In the genomic region with DNA sequence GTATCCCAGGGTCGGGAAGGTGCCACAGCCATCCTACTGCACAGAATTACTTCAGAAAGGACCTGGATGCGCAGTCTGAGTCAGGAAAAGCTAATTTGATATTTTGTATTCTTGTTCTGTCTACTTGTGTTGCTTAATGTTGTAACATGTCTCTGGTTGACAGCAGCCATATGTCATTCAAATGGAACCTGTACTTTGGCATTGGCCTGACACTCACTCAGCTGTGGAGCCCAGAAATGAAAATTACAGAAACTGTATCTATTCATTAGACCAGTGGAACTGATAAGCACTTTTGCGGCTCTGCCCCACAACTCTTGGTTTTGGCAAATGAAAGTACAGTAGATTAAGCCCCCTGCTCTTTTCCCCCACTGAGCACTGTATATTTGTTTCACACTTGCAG, we compare ENCODE assay signal across 17 mouse cellular contexts.
A peak's percentile ranks its signal among the peaks of the same experiment; 100 is the strongest.
DNase-seq lines count a peak whose midpoint lies in the region; ATAC-seq and TF ChIP-seq lines count a peak whose summit lies in the region.
"Had no signal": no experiment of that assay in that cellular context is flagged by ENCODE, and none has a peak within 500 bp of the region (broad histone marks: within the 10 kb centered on the region; RNA-seq: fewer than 3 reads in every experiment).

No protein-coding gene starts in this region.

- no peak for TF ChIP-seq RAD21 in MEL (IDR thresholded peaks at IDR 0.05; ENCODE audit: low read depth, low read length)

- no peak overlapping the region for H3K4me3 ChIP-seq in left cerebral cortex, adult 2 months
- no peak overlapping the region for H3K4me3 ChIP-seq in MEL (ENCODE audit: control insufficient read depth in 1 of 2, insufficient read depth in 1 of 2, low read depth in 2 of 2, low read length in 2 of 2)
- H3K4me3 ChIP-seq in hindbrain, embryonic 14.5 days (replicated peaks; ENCODE audit: low read length), result no peak overlapping the region
- H3K4me3 ChIP-seq: heart, embryonic 13.5 days; hindbrain, embryonic 15.5 days; limb, embryonic 12.5 days; neural tube, embryonic 12.5 days had no signal

- H3K9me3 ChIP-seq in MEL (replicated peaks; ENCODE audit: insufficient read depth, low read length), result no peaks in the 10 kb centered on the region
- no peaks in the 10 kb centered on the region for H3K9me3 ChIP-seq in hindbrain, embryonic 14.5 days (ENCODE audit: control insufficient read depth, low read length)
- H3K9me3 ChIP-seq: heart, embryonic 13.5 days; hindbrain, embryonic 15.5 days; limb, embryonic 12.5 days; neural tube, embryonic 12.5 days had no signal

- H3K4me2 ChIP-seq in hindbrain, embryonic 14.5 days (replicated peaks), result no peak overlapping the region
- H3K4me2 ChIP-seq: heart, embryonic 13.5 days; hindbrain, embryonic 15.5 days; limb, embryonic 12.5 days; neural tube, embryonic 12.5 days had no signal

- peaks cover 0 to 3% of the 10 kb centered on the region in 2 experiments; a peak in 1 of 4 replicates for H3K36me3 ChIP-seq in MEL (ENCODE audit: control insufficient read depth in 1 of 2, insufficient read depth in 2 of 2, low read length in 2 of 2)
- no peaks in the 10 kb centered on the region for H3K36me3 ChIP-seq in hindbrain, embryonic 14.5 days (replicated peaks; ENCODE audit: control insufficient read depth, insufficient read depth)
- H3K36me3 ChIP-seq: heart, embryonic 13.5 days; hindbrain, embryonic 15.5 days; limb, embryonic 12.5 days; neural tube, embryonic 12.5 days had no signal

- no peaks in the 10 kb centered on the region for H3K27me3 ChIP-seq in MEL (ENCODE audit: control insufficient read depth in 1 of 2, insufficient read depth in 2 of 2, low read length in 2 of 2)
- H3K27me3 ChIP-seq in hindbrain, embryonic 14.5 days (ENCODE audit: control insufficient read depth, insufficient read depth, low read length), result no peaks in the 10 kb centered on the region
- H3K27me3 ChIP-seq: heart, embryonic 13.5 days; hindbrain, embryonic 15.5 days; limb, embryonic 12.5 days; neural tube, embryonic 12.5 days had no signal

- ATAC-seq in hindbrain, embryonic 14.5 days (ENCODE audit: low FRiP score), result no peak
- ATAC-seq: activated CD4-positive, CD25-positive, alpha-beta regulatory T cell, adult 4 months had no signal

- 73% methylated on average over 3 of the region's 3 CpGs for WGBS in hindbrain, embryonic 14.5 days

- TF ChIP-seq CTCF in left cerebral cortex, adult 2 months (IDR thresholded peaks at IDR 0.05), result no peak
- no peak for TF ChIP-seq CTCF in MEL (IDR thresholded peaks at IDR 0.05 in 2 of 3, conservative IDR thresholded peaks at IDR 0.05 in 1 of 3; ENCODE audit: control insufficient read depth in 1 of 3, insufficient read depth in 1 of 3, low read depth in 2 of 3, low read length in 3 of 3, poor library complexity in 1 of 3, severe bottlenecking in 1 of 3)

- DNase-seq in cerebellum, adult 9-10 months, result peak; percentile 67
- DNase-seq in cerebellum, postnatal 4 days (ENCODE audit: low spot score in 2 of 2), result no peak
- DNase-seq in left cerebral cortex, adult 2 months (ENCODE audit: extremely low spot score in 1 of 2, low spot score in 2 of 2), result no peak
- no peak for DNase-seq in left cerebral cortex, postnatal 14 days (ENCODE audit: low spot score in 2 of 2)
- no peak for DNase-seq in MEL (ENCODE audit: low read depth, low spot score)
- DNase-seq in hindbrain, embryonic 14.5 days (ENCODE audit: low spot score), result no peak
- no peak for DNase-seq in heart, postnatal 10 days
- DNase-seq in urinary bladder, adult 18-20 months (ENCODE audit: low spot score in 2 of 2), result no peak
- DNase-seq: adrenal gland, postnatal 36 days; gastrocnemius, postnatal 25 days; kidney, adult 9 months; lung, adult 2 months had no signal

- no peak for TF ChIP-seq POLR2A in MEL (IDR thresholded peaks at IDR 0.05; ENCODE audit: control insufficient read depth in 1 of 2, insufficient read depth in 1 of 2, low read depth in 1 of 2, low read length in 2 of 2, poor library complexity in 1 of 2)

- peaks cover 2 to 7% of the 10 kb centered on the region in 2 experiments; a peak in 3 of 4 replicates for H3K4me1 ChIP-seq in MEL (ENCODE audit: control insufficient read depth in 1 of 2, insufficient read depth in 2 of 2, low read length in 2 of 2)
- peaks cover 72% of the 10 kb centered on the region for H3K4me1 ChIP-seq in hindbrain, embryonic 14.5 days (replicated peaks; ENCODE audit: control insufficient read depth, insufficient read depth, low read length)

- intact Hi-C loops in left cerebral cortex, adult 2 months (cut with DNase I), result no loop called here
- intact Hi-C loops in left cerebral cortex, postnatal 14 days (cut with DNase I), result loop anchor here (10.0 kb wide), 1 partner anchor 79 kb away; no protein-coding TSS in a partner anchor
- intact Hi-C loops in heart, postnatal 10 days (cut with DNase I), result no loop called here

- peaks cover 7% of the 10 kb centered on the region; the same call in 1 of the 2 replicates for H3K79me2 ChIP-seq in MEL (ENCODE audit: control insufficient read depth, insufficient read depth, low read length, poor library complexity)

- TF ChIP-seq EP300 in MEL (IDR thresholded peaks at IDR 0.05; ENCODE audit: low read depth in 1 of 2, low read length in 2 of 2), result no peak

- peak overlapping the region; percentile 47; the same call in 1 of the 2 replicates for H3K27ac ChIP-seq in left cerebral cortex, adult 2 months
- no peak overlapping the region for H3K27ac ChIP-seq in MEL (ENCODE audit: control insufficient read depth, low read depth, low read length)
- H3K27ac ChIP-seq in hindbrain, embryonic 14.5 days, result peak overlapping the region; percentile 44; the same call in 1 of the 2 replicates
- H3K27ac ChIP-seq: heart, embryonic 13.5 days had no signal

- H3K9ac ChIP-seq in MEL (ENCODE audit: control insufficient read depth, low read depth, low read length, poor library complexity, severe bottlenecking), result no peak overlapping the region
- H3K9ac ChIP-seq in hindbrain, embryonic 14.5 days, result no peak overlapping the region
- H3K9ac ChIP-seq: hindbrain, embryonic 15.5 days; limb, embryonic 12.5 days had no signal

TF ChIP-seq in MEL, 35 proteins besides CTCF, POLR2A, EP300 and RAD21:
- TF ChIP-seq MAZ (IDR thresholded peaks at IDR 0.05; ENCODE audit: low read depth, low read length) (no peak), GATA1 (IDR thresholded peaks at IDR 0.05; ENCODE audit: low read depth, low read length) (0 out of 2 replicates have a peak, but pooled peaks have one; percentile 20)
